In the genomic region with DNA sequence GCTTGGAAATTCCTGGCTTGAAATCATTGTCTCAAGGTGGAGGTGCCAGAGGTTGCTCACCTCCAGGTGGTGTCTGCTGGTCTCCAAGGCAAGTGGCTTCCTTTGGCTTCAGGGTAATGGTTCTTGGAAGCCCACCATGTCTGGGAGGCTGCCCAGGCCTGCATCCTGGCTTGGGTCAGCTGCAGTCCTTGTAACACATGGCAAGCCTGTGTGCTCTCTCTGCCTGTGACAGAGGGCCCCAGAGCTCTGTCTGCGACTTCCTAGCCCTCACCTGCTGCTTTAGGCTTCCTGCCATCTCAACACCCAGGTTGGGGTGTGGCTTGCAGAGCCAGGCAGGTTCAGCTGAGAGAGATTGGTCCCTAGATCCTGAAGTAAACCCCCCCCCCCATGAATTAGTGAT, we compare ENCODE assay signal across 8 mouse cellular contexts. TPM values are rescaled to one million over a fixed set of nuclear protein-coding genes. Genes with fewer than 3 reads are reported as not detected.
DNase-seq lines count a peak whose midpoint lies in the region; ATAC-seq and TF ChIP-seq lines count a peak whose summit lies in the region.

No protein-coding gene starts in this region.

- no peak for DNase-seq in heart, postnatal 36 days
- no peak for DNase-seq in MEL (ENCODE audit: low read depth, low spot score)
- no peak for DNase-seq in forebrain, postnatal 0 days
- DNase-seq in urinary bladder, adult 2 months (ENCODE audit: low spot score), result no peak
- no peak for DNase-seq in spleen, postnatal 10 days (ENCODE audit: low spot score in 2 of 2)
- DNase-seq in spleen, adult 12 weeks (ENCODE audit: low spot score), result no peak

- peaks cover 42% of the 10 kb centered on the region for H3K4me1 ChIP-seq in heart, embryonic 12.5 days (replicated peaks)
- H3K4me1 ChIP-seq in MEL (ENCODE audit: control insufficient read depth in 1 of 2, insufficient read depth in 2 of 2, low read length in 2 of 2), result peaks cover 0 to 18% of the 10 kb centered on the region in 2 experiments; a peak in 3 of 4 replicates
- peaks cover 17% of the 10 kb centered on the region for H3K4me1 ChIP-seq in forebrain, postnatal 0 days (ENCODE audit: insufficient read depth)

- no peak for TF ChIP-seq EP300 in MEL (IDR thresholded peaks at IDR 0.05; ENCODE audit: low read depth in 1 of 2, low read length in 2 of 2)

- WGBS in heart, embryonic 12.5 days, result 67% methylated on average over 1 of the region's 1 CpGs
- 40% methylated on average over 1 of the region's 1 CpGs for WGBS in forebrain, postnatal 0 days
- 17% methylated on average over 1 of the region's 1 CpGs for WGBS in macrophage (ENCODE audit: missing documents)

- H3K9me3 ChIP-seq in heart, embryonic 12.5 days (replicated peaks), result no peaks in the 10 kb centered on the region
- H3K9me3 ChIP-seq in MEL (replicated peaks; ENCODE audit: insufficient read depth, low read length), result no peaks in the 10 kb centered on the region
- no peaks in the 10 kb centered on the region for H3K9me3 ChIP-seq in forebrain, postnatal 0 days (ENCODE audit: low read length)

- H3K36me3 ChIP-seq in heart, embryonic 12.5 days, result peaks cover 44% of the 10 kb centered on the region
- H3K36me3 ChIP-seq in MEL (ENCODE audit: control insufficient read depth in 1 of 2, insufficient read depth in 2 of 2, low read length in 2 of 2), result peaks cover 2 to 17% of the 10 kb centered on the region in 2 experiments; a peak in 3 of 4 replicates
- peaks cover 8% of the 10 kb centered on the region; the same call in 1 of the 2 replicates for H3K36me3 ChIP-seq in forebrain, postnatal 0 days (ENCODE audit: insufficient read depth)
- H3K36me3 ChIP-seq in macrophage (ENCODE audit: inconsistent target), result peaks cover 5% of the 10 kb centered on the region; the same call in 1 of the 2 replicates

- H3K27me3 ChIP-seq in heart, embryonic 12.5 days (replicated peaks), result no peaks in the 10 kb centered on the region
- H3K27me3 ChIP-seq in MEL (ENCODE audit: control insufficient read depth in 1 of 2, insufficient read depth in 2 of 2, low read length in 2 of 2), result no peaks in the 10 kb centered on the region
- H3K27me3 ChIP-seq in forebrain, postnatal 0 days (ENCODE audit: insufficient read depth, low read length), result no peaks in the 10 kb centered on the region

- peak overlapping the region; percentile 97 for H3K4me2 ChIP-seq in heart, embryonic 12.5 days
- peak overlapping the region; percentile 74 for H3K4me2 ChIP-seq in forebrain, postnatal 0 days (ENCODE audit: low read depth)

- H3K27ac ChIP-seq in heart, embryonic 12.5 days (ENCODE audit: poor library complexity, severe bottlenecking), result 0 out of 2 replicates have a peak overlapping the region, but pooled peaks have one; percentile 53
- H3K27ac ChIP-seq in MEL (ENCODE audit: control insufficient read depth, low read depth, low read length) (peak overlapping the region; percentile 71; the same call in 1 of the 2 replicates), macrophage (peak overlapping the region; percentile 65; the same call in 1 of the 2 replicates)
- H3K27ac ChIP-seq in forebrain, postnatal 0 days (ENCODE audit: low read depth, low read length), result no peak overlapping the region

- no peak for TF ChIP-seq POLR2A in MEL (IDR thresholded peaks at IDR 0.05; ENCODE audit: control insufficient read depth in 1 of 2, insufficient read depth in 1 of 2, low read depth in 1 of 2, low read length in 2 of 2, poor library complexity in 1 of 2)

- H3K9ac ChIP-seq in heart, embryonic 12.5 days, result peak overlapping the region; percentile 81
- peak overlapping the region; percentile 98 for H3K9ac ChIP-seq in MEL (ENCODE audit: control insufficient read depth, low read depth, low read length, poor library complexity, severe bottlenecking)
- H3K9ac ChIP-seq in forebrain, postnatal 0 days, result peak overlapping the region; percentile 74

- TF ChIP-seq RAD21 in MEL (IDR thresholded peaks at IDR 0.05; ENCODE audit: low read depth, low read length), result no peak

- intact Hi-C loops in heart, postnatal 36 days (cut with DNase I), result loop anchor here (2.0 kb wide), 1 partner anchor 47 kb away; a partner anchor contains a TSS

- no peak for TF ChIP-seq CTCF in MEL (IDR thresholded peaks at IDR 0.05 in 2 of 3, conservative IDR thresholded peaks at IDR 0.05 in 1 of 3; ENCODE audit: control insufficient read depth in 1 of 3, insufficient read depth in 1 of 3, low read depth in 2 of 3, low read length in 3 of 3, poor library complexity in 1 of 3, severe bottlenecking in 1 of 3)
- TF ChIP-seq CTCF in forebrain, postnatal 0 days (IDR thresholded peaks at IDR 0.05; ENCODE audit: low read depth), result no peak

- no peak for ATAC-seq in heart, embryonic 12.5 days (ENCODE audit: insufficient number of reproducible peaks, low FRiP score)
- no peak for ATAC-seq in forebrain, postnatal 0 days

- peak overlapping the region; percentile 71 for H3K4me3 ChIP-seq in heart, embryonic 12.5 days
- H3K4me3 ChIP-seq in MEL (ENCODE audit: control insufficient read depth in 1 of 2, insufficient read depth in 1 of 2, low read depth in 2 of 2, low read length in 2 of 2), result peak overlapping the region; percentile 69 to 84
- peak overlapping the region; percentile 92 for H3K4me3 ChIP-seq in forebrain, postnatal 0 days (ENCODE audit: low read depth, low read length)
- H3K4me3 ChIP-seq in macrophage (ENCODE audit: inconsistent target), result peak overlapping the region; percentile 78

- peaks cover 72% of the 10 kb centered on the region for H3K79me2 ChIP-seq in MEL (ENCODE audit: control insufficient read depth, insufficient read depth, low read length, poor library complexity)
- peaks cover 67% of the 10 kb centered on the region for H3K79me2 ChIP-seq in macrophage (ENCODE audit: inconsistent target)

RNA-seq across cellular contexts. Expression of a gene that starts 2.1 kb away (rescaled TPM):
- polyA plus RNA-seq in heart, embryonic 12.5 days (2016; fragmentation: Nextera tagmentation; extraction: Ambion mirVana), result 10.8 and 13.8 TPM in 2 replicates
- total RNA-seq in heart, postnatal 36 days (2021), result 100 to 1,000 TPM; 137 to 165 TPM
- 77.8 and 108 TPM in 2 replicates for total RNA-seq in MEL (2012; rRNA removed)
- polyA plus RNA-seq in MEL (2012; ENCODE audit: insufficient read depth in 1 of 2, insufficient read length in 2 of 2, low read depth in 1 of 2, low replicate concordance in 2 of 2, missing spikeins in 1 of 2), result 100 to 1,000 TPM in 1 of 2 experiments, not detected in 1; 188 TPM
- total RNA-seq in forebrain, postnatal 0 days (2014; rRNA removed), result 77.2 and 77.8 TPM in 2 replicates
- 13.6 and 14.8 TPM in 2 replicates for polyA plus RNA-seq in forebrain, postnatal 0 days (2015; fragmentation: Nextera tagmentation; extraction: Ambion mirVana)
- 100 to 1,000 TPM in 25 of 26 experiments, 10 to 100 TPM in 1; 82.3 to 299 (median 163) TPM for total RNA-seq in macrophage (2018; cell fraction: chromatin; rRNA removed)
- 100 to 1,000 TPM in 3 of 26 experiments, 10 to 100 TPM in 23; 66.1 to 109 (median 92.3) TPM for total RNA-seq in macrophage (2018; cell fraction: cytosol; rRNA removed)
- 100 to 1,000 TPM in 19 of 26 experiments, 10 to 100 TPM in 7; 75.4 to 159 (median 118) TPM for total RNA-seq in macrophage (2018; cell fraction: nucleus; rRNA removed)
- polyA plus RNA-seq in macrophage (2018), result 72.6 to 106 TPM (median 79.6 TPM) in 3 replicates
- polyA plus RNA-seq in urinary bladder, adult 2 months (2012; rRNA removed), result 77.3 and 89.9 TPM in 2 replicates

RNA-seq across cellular contexts. Expression of a gene that starts 12.4 kb away (rescaled TPM):
- 13.0 and 14.6 TPM in 2 replicates for polyA plus RNA-seq in heart, embryonic 12.5 days (2016; fragmentation: Nextera tagmentation; extraction: Ambion mirVana)
- total RNA-seq in heart, postnatal 36 days (2021), result 10 to 100 TPM; 11.2 to 12.2 TPM
- 14.6 and 15.8 TPM in 2 replicates for total RNA-seq in MEL (2012; rRNA removed)
- polyA plus RNA-seq in MEL (2012; ENCODE audit: insufficient read depth in 1 of 2, insufficient read length in 2 of 2, low read depth in 1 of 2, low replicate concordance in 2 of 2, missing spikeins in 1 of 2) (10 to 100 TPM in 1 of 2 experiments, not detected in 1; 29.0 TPM), macrophage (2018) (23.7 to 43.6 TPM (median 42.5 TPM) in 3 replicates)
- total RNA-seq in forebrain, postnatal 0 days (2014; rRNA removed), result 19.2 and 24.2 TPM in 2 replicates
- polyA plus RNA-seq in forebrain, postnatal 0 days (2015; fragmentation: Nextera tagmentation; extraction: Ambion mirVana), result 4.6 and 6.8 TPM in 2 replicates
- total RNA-seq in macrophage (2018; cell fraction: chromatin; rRNA removed), result 1,000 to 10,000 TPM in 1 of 26 experiments, 100 to 1,000 TPM in 25; 193 to 1,010 (median 316) TPM
- total RNA-seq in macrophage (2018; cell fraction: cytosol; rRNA removed), result 100 to 1,000 TPM in 1 of 26 experiments, 10 to 100 TPM in 25; 35.5 to 111 (median 48.4) TPM
- total RNA-seq in macrophage (2018; cell fraction: nucleus; rRNA removed), result 100 to 1,000 TPM; 103 to 721 (median 158) TPM
- polyA plus RNA-seq in urinary bladder, adult 2 months (2012; rRNA removed), result 34.0 and 35.4 TPM in 2 replicates

RNA-seq across cellular contexts. Expression of a gene that starts 20.7 kb away (rescaled TPM):
- 827 and 861 TPM in 2 replicates for polyA plus RNA-seq in heart, embryonic 12.5 days (2016; fragmentation: Nextera tagmentation; extraction: Ambion mirVana)
- 1,000 to 10,000 TPM; 1,105 to 1,168 TPM for total RNA-seq in heart, postnatal 36 days (2021)
- total RNA-seq in MEL (2012; rRNA removed), result 308 and 324 TPM in 2 replicates
- polyA plus RNA-seq in MEL (2012; ENCODE audit: insufficient read depth in 1 of 2, insufficient read length in 2 of 2, low read depth in 1 of 2, low replicate concordance in 2 of 2, missing spikeins in 1 of 2) (100 to 1,000 TPM; 300 to 657 TPM), macrophage (2018) (68.4 to 213 TPM (median 169 TPM) in 3 replicates)
- 154 and 193 TPM in 2 replicates for total RNA-seq in forebrain, postnatal 0 days (2014; rRNA removed)
- polyA plus RNA-seq in forebrain, postnatal 0 days (2015; fragmentation: Nextera tagmentation; extraction: Ambion mirVana), result 633 and 650 TPM in 2 replicates
- 10 to 100 TPM in 16 of 26 experiments, 1 to 10 TPM in 10; 3.8 to 43.6 (median 11.7) TPM for total RNA-seq in macrophage (2018; cell fraction: chromatin; rRNA removed)
- 100 to 1,000 TPM; 148 to 224 (median 185) TPM for total RNA-seq in macrophage (2018; cell fraction: cytosol; rRNA removed)
- 10 to 100 TPM; 18.0 to 57.5 (median 33.5) TPM for total RNA-seq in macrophage (2018; cell fraction: nucleus; rRNA removed)
- 367 and 372 TPM in 2 replicates for polyA plus RNA-seq in urinary bladder, adult 2 months (2012; rRNA removed)

RNA-seq across cellular contexts. Expression of a gene that starts 22.9 kb away (rescaled TPM):
- polyA plus RNA-seq in heart, embryonic 12.5 days (2016; fragmentation: Nextera tagmentation; extraction: Ambion mirVana), result 1.7 and 3.6 TPM in 2 replicates
- 1 to 10 TPM; 2.0 to 4.7 TPM for total RNA-seq in heart, postnatal 36 days (2021)
- 4.8 and 6.8 TPM in 2 replicates for total RNA-seq in MEL (2012; rRNA removed)
- polyA plus RNA-seq in MEL (2012; ENCODE audit: insufficient read depth in 1 of 2, insufficient read length in 2 of 2, low read depth in 1 of 2, low replicate concordance in 2 of 2, missing spikeins in 1 of 2) (10 to 100 TPM in 1 of 2 experiments, not detected in 1; 19.3 TPM), macrophage (2018) (1.9 to 3.0 TPM (median 2.4 TPM) in 3 replicates)
- total RNA-seq in forebrain, postnatal 0 days (2014; rRNA removed), result 114 and 151 TPM in 2 replicates
- polyA plus RNA-seq in forebrain, postnatal 0 days (2015; fragmentation: Nextera tagmentation; extraction: Ambion mirVana), result 57.5 and 68.2 TPM in 2 replicates
- total RNA-seq in macrophage (2018; cell fraction: chromatin; rRNA removed), result 10 to 100 TPM in 3 of 26 experiments, 1 to 10 TPM in 22, under 1 TPM in 1; 0.58 to 13.3 (median 5.5) TPM
- 1 to 10 TPM in 22 of 26 experiments, under 1 TPM in 4; 0.79 to 3.8 (median 1.7) TPM for total RNA-seq in macrophage (2018; cell fraction: cytosol; rRNA removed)
- total RNA-seq in macrophage (2018; cell fraction: nucleus; rRNA removed), result 10 to 100 TPM in 3 of 26 experiments, 1 to 10 TPM in 23; 2.2 to 12.1 (median 4.5) TPM
- polyA plus RNA-seq in urinary bladder, adult 2 months (2012; rRNA removed), result 9.2 and 12.2 TPM in 2 replicates

RNA-seq across cellular contexts. Expression of a gene that starts 30.3 kb away (rescaled TPM):
- polyA plus RNA-seq in heart, embryonic 12.5 days (2016; fragmentation: Nextera tagmentation; extraction: Ambion mirVana), result 25.9 and 28.9 TPM in 2 replicates
- total RNA-seq in heart, postnatal 36 days (2021), result 100 to 1,000 TPM in 1 of 2 experiments, 10 to 100 TPM in 1; 99.9 to 117 TPM
- total RNA-seq in MEL (2012; rRNA removed), result 8.1 and 8.3 TPM in 2 replicates
- polyA plus RNA-seq in MEL (2012; ENCODE audit: insufficient read depth in 1 of 2, insufficient read length in 2 of 2, low read depth in 1 of 2, low replicate concordance in 2 of 2, missing spikeins in 1 of 2) (10 to 100 TPM in 1 of 2 experiments, not detected in 1; 26.7 TPM), macrophage (2018) (16.3 to 36.3 TPM (median 20.3 TPM) in 3 replicates)
- 91.5 and 120 TPM in 2 replicates for total RNA-seq in forebrain, postnatal 0 days (2014; rRNA removed)
- polyA plus RNA-seq in forebrain, postnatal 0 days (2015; fragmentation: Nextera tagmentation; extraction: Ambion mirVana), result 19.3 and 21.3 TPM in 2 replicates
- total RNA-seq in macrophage (2018; cell fraction: chromatin; rRNA removed), result 100 to 1,000 TPM in 2 of 26 experiments, 10 to 100 TPM in 24; 13.9 to 126 (median 56.5) TPM
- 10 to 100 TPM; 20.5 to 44.1 (median 32.8) TPM for total RNA-seq in macrophage (2018; cell fraction: cytosol; rRNA removed)
- total RNA-seq in macrophage (2018; cell fraction: nucleus; rRNA removed), result 100 to 1,000 TPM in 2 of 26 experiments, 10 to 100 TPM in 24; 20.4 to 111 (median 44.0) TPM
- polyA plus RNA-seq in urinary bladder, adult 2 months (2012; rRNA removed), result 21.2 and 30.5 TPM in 2 replicates
